Mouse (Mus musculus): ENCODE results near the gene Fstl1.

DNA sequence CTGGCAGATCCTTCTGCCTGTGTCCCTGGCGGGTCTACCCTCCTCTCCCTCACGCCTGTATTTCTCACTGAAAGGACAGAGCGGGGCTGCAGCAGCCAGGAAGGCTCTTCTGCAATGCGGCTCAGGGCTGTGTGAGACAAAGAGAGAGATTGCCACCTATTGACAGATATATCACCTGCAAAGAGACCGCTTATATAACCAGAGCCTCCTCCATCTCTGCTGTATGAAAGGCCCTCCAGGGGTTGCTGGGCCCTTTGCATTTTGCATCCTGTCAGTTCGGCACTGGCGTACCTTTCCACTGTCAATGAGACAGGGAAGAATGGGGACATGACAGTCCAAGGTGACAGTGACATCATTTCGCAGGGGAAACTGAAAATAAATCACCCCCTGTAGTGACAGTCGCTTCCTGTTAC, 35.8 kb downstream of the Fstl1 start:
- TF ChIP-seq CTCF (IDR thresholded peaks at IDR 0.05; ENCODE audit: borderline replicate concordance, extremely low read depth, insufficient read depth, insufficient read length) (peak; percentile 44; the same call in 1 of the 2 replicates), POLR2A (IDR thresholded peaks at IDR 0.05; ENCODE audit: borderline replicate concordance, extremely low read depth, insufficient read depth, insufficient read length, poor library complexity, severe bottlenecking) (no peak)

Measured in brain, embryonic 14.5 days (tissue).